Mouse (Mus musculus) forebrain, embryonic 14.5 days (tissue): ENCODE measurements around the gene Apoc3. TPM values are rescaled to one million over a fixed set of nuclear protein-coding genes. Genes with fewer than 3 reads are reported as not detected.

Source experiments
- ATAC-seq: fragments of 200-750 bp; cut with Nextera tagmentation; 2 replicates; pipeline ENCODE4 v1.8.0; 2017; ENCODE audit warnings: mild to moderate bottlenecking, moderate library complexity
- DNase-seq: peaks from one replicate; pipeline ENCODE4 v3.0.0-alpha.2; 2015; ENCODE audit warnings: low spot score
- H3K27ac ChIP-seq: fragments of 300-500 bp; sonication (generic); 2 replicates; pipeline ENCODE4 v1.5.1; 2014; ENCODE audit warnings: low read depth, mild to moderate bottlenecking, control low read depth, low read length, moderate library complexity
- H3K27me3 ChIP-seq: fragments of 300-500 bp; sonication (generic); replicated peaks from 2 replicates; pipeline ENCODE4 v1.6.1; 2014; ENCODE audit warnings: low read length, control low read depth, mixed read lengths; ENCODE audit not compliant: control insufficient read depth, insufficient read depth
- H3K36me3 ChIP-seq: fragments of 300-500 bp; sonication (generic); 2 replicates; pipeline ENCODE4 v1.6.1; 2014; ENCODE audit warnings: low read length, control low read depth; ENCODE audit not compliant: control insufficient read depth, insufficient read depth
- H3K4me1 ChIP-seq: fragments of 300-500 bp; sonication (generic); 2 replicates; pipeline ENCODE4 v1.6.1; 2014; ENCODE audit warnings: antibody characterized with exemption, low read length, control low read depth; ENCODE audit not compliant: control insufficient read depth, insufficient read depth
- H3K4me2 ChIP-seq: fragments of 300-500 bp; sonication (generic); 2 replicates; pipeline ENCODE4 v1.6.1; 2014; ENCODE audit warnings: mild to moderate bottlenecking, control low read depth, low read length
- H3K4me3 ChIP-seq: fragments of 300-500 bp; sonication (generic); 2 replicates; pipeline ENCODE4 v1.5.1; 2014; ENCODE audit warnings: low read depth, low read length, control low read depth
- H3K9ac ChIP-seq: fragments of 300-500 bp; sonication (generic); 2 replicates; pipeline ENCODE4 v1.6.1; 2014; ENCODE audit warnings: mild to moderate bottlenecking, low read length, control low read depth, moderate library complexity
- H3K9me3 ChIP-seq: fragments of 300-500 bp; sonication (generic); replicated peaks from 2 replicates; pipeline ENCODE4 v1.6.1; 2016; ENCODE audit warnings: low read length, control low read depth, mixed read lengths; ENCODE audit not compliant: control insufficient read depth
- WGBS: fragments of 180-500 bp; shearing (Covaris S2); extraction: QIAGEN DNeasy Blood & Tissue Kit; methylation state at CpG from one replicate; pipeline ENCODE4 v1.1.7; 2014; 5-methylcytosine and 5-hydroxymethylcytosine counted together
- polyA plus RNA-seq: library from polyadenylated mRNA; unstranded; fragments of >200 nt; fragmentation: Nextera tagmentation; extraction: Ambion mirVana; gene quantifications from 2 replicates; pipeline ENCODE4 v1.2.1, GENCODE M21; 2014

Apoc3 gene
- polyA plus RNA-seq, 1 experiment from 2014 or later: not detected

- ATAC-seq: no peak
- H3K9me3 ChIP-seq: no peaks in the 10 kb centered on the region
- no peaks in the 10 kb centered on the region for H3K27me3 ChIP-seq
- H3K9ac ChIP-seq: no peak overlapping the region
- H3K4me3 ChIP-seq: no peak overlapping the region
- peaks cover 24% of the 10 kb centered on the region for H3K36me3 ChIP-seq
- no peak overlapping the region for H3K4me2 ChIP-seq
- no peak for DNase-seq
- H3K4me1 ChIP-seq: peaks cover 5% of the 10 kb centered on the region; the same call in 1 of the 2 replicates
- H3K27ac ChIP-seq: no peak overlapping the region
- WGBS: 68% methylated on average over 5 of the region's 5 CpGs
Measured at GRCm38 (mm10) chr9:46224945-46225660, 10.3 kb downstream of the Apoc3 start.

- 87% methylated on average over 3 of the region's 3 CpGs for WGBS
- DNase-seq (no peak), ATAC-seq (no peak)
- Histone ChIP-seq H3K9ac (no peak overlapping the region), H3K4me3 (no peak overlapping the region), H3K27me3 (no peaks in the 10 kb centered on the region), H3K36me3 (peaks cover 26% of the 10 kb centered on the region), H3K4me2 (no peak overlapping the region), H3K27ac (no peak overlapping the region), H3K4me1 (no peaks in the 10 kb centered on the region), H3K9me3 (no peaks in the 10 kb centered on the region)
Measured at GRCm38 (mm10) chr9:46224101-46224500, 11.3 kb downstream of the Apoc3 start.

GRCm38 (mm10) chr9:46223090-46223489, 12.3 kb downstream of the Apoc3 start:
- H3K36me3 ChIP-seq: peaks cover 26% of the 10 kb centered on the region
- no peak overlapping the region for H3K4me3 ChIP-seq
- 80% methylated on average over 6 of the region's 6 CpGs for WGBS
- H3K4me1 ChIP-seq: no peaks in the 10 kb centered on the region
- no peaks in the 10 kb centered on the region for H3K9me3 ChIP-seq
- no peak overlapping the region for H3K27ac ChIP-seq
- H3K9ac ChIP-seq: no peak overlapping the region
- DNase-seq (no peak), ATAC-seq (no peak)
- H3K4me2 ChIP-seq: no peak overlapping the region
- no peaks in the 10 kb centered on the region for H3K27me3 ChIP-seq

GRCm38 (mm10) chr9:46218176-46218575, 17.3 kb downstream of the Apoc3 start:
- no peak for ATAC-seq

GRCm38 (mm10) chr9:46216744-46217470, 18.5 kb downstream of the Apoc3 start:
- Histone ChIP-seq H3K36me3 (peaks cover 34% of the 10 kb centered on the region), H3K9ac (no peak overlapping the region), H3K4me3 (no peak overlapping the region), H3K27me3 (no peaks in the 10 kb centered on the region), H3K9me3 (no peaks in the 10 kb centered on the region), H3K4me1 (no peaks in the 10 kb centered on the region), H3K4me2 (no peak overlapping the region), H3K27ac (no peak overlapping the region)
- WGBS: 96% methylated on average over 13 of the region's 13 CpGs
- DNase-seq (no peak), ATAC-seq (no peak)

More at GRCm38 (mm10) chr9:46218176-46218575, 17.3 kb downstream of the Apoc3 start:
- Histone ChIP-seq H3K27ac (no peak overlapping the region), H3K9ac (no peak overlapping the region), H3K4me3 (no peak overlapping the region), H3K36me3 (peaks cover 32% of the 10 kb centered on the region), H3K27me3 (no peaks in the 10 kb centered on the region), H3K4me2 (no peak overlapping the region), H3K9me3 (no peaks in the 10 kb centered on the region), H3K4me1 (no peaks in the 10 kb centered on the region)
- WGBS: 84% methylated on average over 9 of the region's 9 CpGs
- DNase-seq: no peak

- Histone ChIP-seq H3K9me3 (no peaks in the 10 kb centered on the region), H3K4me1 (no peaks in the 10 kb centered on the region), H3K4me2 (no peak overlapping the region), H3K9ac (no peak overlapping the region), H3K4me3 (no peak overlapping the region), H3K27me3 (no peaks in the 10 kb centered on the region), H3K27ac (no peak overlapping the region), H3K36me3 (peaks cover 35% of the 10 kb centered on the region)
- no peak for ATAC-seq
- DNase-seq: no peak
- 89% methylated on average over 11 of the region's 11 CpGs for WGBS
Measured at GRCm38 (mm10) chr9:46215338-46216322, 19.8 kb downstream of the Apoc3 start.

GRCm38 (mm10) chr9:46214946-46215337, 20.5 kb downstream of the Apoc3 start:
- no peak for ATAC-seq
- Histone ChIP-seq H3K9ac (no peak overlapping the region), H3K27ac (no peak overlapping the region), H3K4me3 (no peak overlapping the region), H3K36me3 (peaks cover 38% of the 10 kb centered on the region), H3K4me2 (no peak overlapping the region), H3K4me1 (no peaks in the 10 kb centered on the region), H3K9me3 (no peaks in the 10 kb centered on the region), H3K27me3 (no peaks in the 10 kb centered on the region)
- 95% methylated on average over 10 of the region's 10 CpGs for WGBS
- no peak for DNase-seq

GRCm38 (mm10) chr9:46214276-46214675, 21.2 kb downstream of the Apoc3 start:
- DNase-seq (no peak), ATAC-seq (no peak)
- H3K9ac ChIP-seq: no peak overlapping the region
- no peaks in the 10 kb centered on the region for H3K4me1 ChIP-seq
- H3K4me3 ChIP-seq: no peak overlapping the region
- no peaks in the 10 kb centered on the region for H3K9me3 ChIP-seq
- H3K4me2 ChIP-seq: no peak overlapping the region
- 89% methylated on average over 4 of the region's 4 CpGs for WGBS
- H3K27ac ChIP-seq: no peak overlapping the region
- peaks cover 40% of the 10 kb centered on the region for H3K36me3 ChIP-seq
- no peaks in the 10 kb centered on the region for H3K27me3 ChIP-seq
